Mouse (Mus musculus): Measurements from ENCODE around the gene Sept11. TPM values are rescaled to one million over a fixed set of nuclear protein-coding genes. Genes with fewer than 3 reads are reported as not detected.
A peak's percentile ranks its signal among the peaks of the same experiment; 100 is the strongest.

Gene Sept11
- polyA plus RNA-seq (2011; ENCODE audit: insufficient read length, low read depth, missing spikeins), result 406 and 428 TPM in 2 replicates

- Histone ChIP-seq H3K4me1 (ENCODE audit: control insufficient read depth, insufficient read depth, low read length) (peaks cover 6% of the 10 kb centered on the region), H3K4me3 (ENCODE audit: insufficient read depth, low read length) (peak within 1 kb of the TSS; percentile 84), H3K27ac (ENCODE audit: insufficient read depth, low read length) (peak within 1 kb of the TSS; percentile 76)
- TF ChIP-seq POLR2A (IDR thresholded peaks at IDR 0.05; ENCODE audit: low read depth, low read length) (peak; percentile 94), CTCF (IDR thresholded peaks at IDR 0.05; ENCODE audit: borderline replicate concordance, insufficient read depth, low read length) (no peak)
Measured at GRCm38 (mm10) chr5:93092857-93093622, at the start of gene Sept11. Gene Sept11 (plus strand): TSS chr5:93093437.

- no peak overlapping the region; the same call in 1 of the 2 replicates for H3K4me3 ChIP-seq (ENCODE audit: insufficient read depth, low read length)
- H3K27ac ChIP-seq (ENCODE audit: insufficient read depth, low read length), result no peak overlapping the region
- 0 out of 2 replicates have a peak, but pooled peaks cover 2% of the 10 kb centered on the region for H3K4me1 ChIP-seq (ENCODE audit: control insufficient read depth, insufficient read depth, low read length)
- TF ChIP-seq POLR2A (IDR thresholded peaks at IDR 0.05; ENCODE audit: low read depth, low read length) (no peak), CTCF (IDR thresholded peaks at IDR 0.05; ENCODE audit: borderline replicate concordance, insufficient read depth, low read length) (no peak)
Measured at GRCm38 (mm10) chr5:93043688-93044583, 49.3 kb upstream of the Sept11 start.

- Histone ChIP-seq H3K27ac (ENCODE audit: insufficient read depth, low read length) (no peak within 1 kb of the TSS), H3K4me1 (ENCODE audit: control insufficient read depth, insufficient read depth, low read length) (0 out of 2 replicates have a peak, but pooled peaks cover 2% of the 10 kb centered on the region), H3K4me3 (ENCODE audit: insufficient read depth, low read length) (peak within 1 kb of the TSS; percentile 18)
- no peak for TF ChIP-seq CTCF (IDR thresholded peaks at IDR 0.05; ENCODE audit: borderline replicate concordance, insufficient read depth, low read length)
- no peak for TF ChIP-seq POLR2A (IDR thresholded peaks at IDR 0.05; ENCODE audit: low read depth, low read length)
Measured at GRCm38 (mm10) chr5:93044584-93045370, 48.5 kb upstream of the Sept11 start, which contains the start of gene Sowahb. Gene Sowahb (minus strand): TSS chr5:93045022.

GRCm38 (mm10) chr5:93045371-93045714 lies 47.9 kb upstream of the Sept11 start:
- Histone ChIP-seq H3K27ac (ENCODE audit: insufficient read depth, low read length) (no peak overlapping the region), H3K4me3 (ENCODE audit: insufficient read depth, low read length) (no peak overlapping the region; the same call in 1 of the 2 replicates), H3K4me1 (ENCODE audit: control insufficient read depth, insufficient read depth, low read length) (0 out of 2 replicates have a peak, but pooled peaks cover 2% of the 10 kb centered on the region)
- TF ChIP-seq POLR2A (IDR thresholded peaks at IDR 0.05; ENCODE audit: low read depth, low read length) (no peak), CTCF (IDR thresholded peaks at IDR 0.05; ENCODE audit: borderline replicate concordance, insufficient read depth, low read length) (no peak)

- no peak for TF ChIP-seq POLR2A (IDR thresholded peaks at IDR 0.05; ENCODE audit: low read depth, low read length)
- TF ChIP-seq CTCF (IDR thresholded peaks at IDR 0.05; ENCODE audit: borderline replicate concordance, insufficient read depth, low read length), result no peak
- Histone ChIP-seq H3K4me3 (ENCODE audit: insufficient read depth, low read length) (no peak overlapping the region), H3K4me1 (ENCODE audit: control insufficient read depth, insufficient read depth, low read length) (0 out of 2 replicates have a peak, but pooled peaks cover 2% of the 10 kb centered on the region), H3K27ac (ENCODE audit: insufficient read depth, low read length) (no peak overlapping the region)
Measured at GRCm38 (mm10) chr5:93046306-93046845, 46.9 kb upstream of the Sept11 start.

- H3K4me1 ChIP-seq (ENCODE audit: control insufficient read depth, insufficient read depth, low read length), result 0 out of 2 replicates have a peak, but pooled peaks cover 2% of the 10 kb centered on the region
- no peak for TF ChIP-seq CTCF (IDR thresholded peaks at IDR 0.05; ENCODE audit: borderline replicate concordance, insufficient read depth, low read length)
- no peak for TF ChIP-seq POLR2A (IDR thresholded peaks at IDR 0.05; ENCODE audit: low read depth, low read length)
- H3K4me3 ChIP-seq (ENCODE audit: insufficient read depth, low read length), result no peak overlapping the region
- no peak overlapping the region for H3K27ac ChIP-seq (ENCODE audit: insufficient read depth, low read length)
Measured at GRCm38 (mm10) chr5:93048481-93049240, 44.6 kb upstream of the Sept11 start.

GRCm38 (mm10) chr5:93049971-93050370 lies 43.3 kb upstream of the Sept11 start:
- 0 out of 2 replicates have a peak, but pooled peaks cover 2% of the 10 kb centered on the region for H3K4me1 ChIP-seq (ENCODE audit: control insufficient read depth, insufficient read depth, low read length)
- no peak for TF ChIP-seq CTCF (IDR thresholded peaks at IDR 0.05; ENCODE audit: borderline replicate concordance, insufficient read depth, low read length)
- no peak for TF ChIP-seq POLR2A (IDR thresholded peaks at IDR 0.05; ENCODE audit: low read depth, low read length)
- no peak overlapping the region for H3K27ac ChIP-seq (ENCODE audit: insufficient read depth, low read length)
- no peak overlapping the region for H3K4me3 ChIP-seq (ENCODE audit: insufficient read depth, low read length)

GRCm38 (mm10) chr5:93051041-93051440 lies 42.2 kb upstream of the Sept11 start:
- Histone ChIP-seq H3K4me1 (ENCODE audit: control insufficient read depth, insufficient read depth, low read length) (no peaks in the 10 kb centered on the region), H3K27ac (ENCODE audit: insufficient read depth, low read length) (no peak overlapping the region)
- TF ChIP-seq CTCF (IDR thresholded peaks at IDR 0.05; ENCODE audit: borderline replicate concordance, insufficient read depth, low read length) (no peak), POLR2A (IDR thresholded peaks at IDR 0.05; ENCODE audit: low read depth, low read length) (no peak)

More at GRCm38 (mm10) chr5:93051041-93051440, 42.2 kb upstream of the Sept11 start:
- H3K4me3 ChIP-seq (ENCODE audit: insufficient read depth, low read length), result no peak overlapping the region

All from embryonic fibroblast, embryonic 13.5 days (primary cell).